Mouse (Mus musculus) cerebellum, postnatal 14 days (tissue): ENCODE results near the gene Hace1.
A peak's percentile ranks its signal among the peaks of the same experiment; 100 is the strongest.
"Not testable (repeated sequence)": the region's sequence is repeated elsewhere in the genome, so short reads cannot be mapped to it uniquely, and the experiment has no call there.

ENCODE experiments used
- DNase-seq, 2 experiments: peaks; one replicate each; pipeline ENCODE4 v3.0.0; 2021; ENCODE audit warnings: mixed read lengths in 2 of 2

The Hace1 gene

GRCm38 (mm10) chr10:45577731-45578297, at the start of gene Hace1:
TSS of gene Hace1 (plus strand) at chr10:45577829.
- peak; percentile 90 to 92 for DNase-seq

DNA sequence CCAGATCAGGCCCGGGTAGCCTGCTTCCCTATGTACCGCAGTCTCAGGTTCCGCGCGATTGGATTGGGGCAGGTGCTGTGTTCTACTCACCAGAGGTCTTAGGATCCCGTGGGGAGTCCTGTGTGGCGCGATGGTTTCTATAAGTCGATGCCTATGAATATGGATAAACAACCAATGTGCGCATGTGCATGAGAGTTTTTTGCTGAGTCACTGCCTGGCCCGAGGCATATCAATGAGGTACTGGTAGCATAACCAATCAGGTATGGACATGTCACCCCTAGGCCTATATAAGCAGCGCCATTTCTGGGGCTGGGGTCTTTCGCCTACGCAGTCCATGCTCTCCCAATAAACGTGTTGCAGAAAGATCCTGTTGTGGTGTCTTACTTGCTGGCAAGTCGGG, 40.3 kb upstream of the Hace1 start:
- not testable (repeated sequence) for DNase-seq

DNA sequence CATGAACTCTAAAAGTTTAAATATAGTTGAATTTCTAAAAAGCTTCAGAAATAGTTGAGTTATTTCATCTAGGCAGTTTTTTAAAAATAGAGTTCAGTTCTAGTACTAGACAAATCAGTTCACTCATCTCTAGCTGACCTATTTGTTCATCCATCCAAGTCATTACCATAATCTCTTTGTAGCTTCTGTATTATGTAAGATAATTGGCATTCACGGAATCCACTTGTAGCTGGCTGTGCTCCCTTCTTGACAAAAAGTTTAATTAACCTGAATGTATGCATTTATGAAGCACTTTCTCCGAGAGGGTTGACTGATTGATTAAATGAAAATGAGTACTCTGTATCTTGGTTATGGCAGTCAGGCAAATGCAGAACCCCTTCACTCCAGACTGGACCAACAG, 34.9 kb upstream of the Hace1 start:
- no peak for DNase-seq

GRCm38 (mm10) chr10:45546799-45547198, 30.8 kb upstream of the Hace1 start:
- DNase-seq, result peak; percentile 1 to 2

DNA sequence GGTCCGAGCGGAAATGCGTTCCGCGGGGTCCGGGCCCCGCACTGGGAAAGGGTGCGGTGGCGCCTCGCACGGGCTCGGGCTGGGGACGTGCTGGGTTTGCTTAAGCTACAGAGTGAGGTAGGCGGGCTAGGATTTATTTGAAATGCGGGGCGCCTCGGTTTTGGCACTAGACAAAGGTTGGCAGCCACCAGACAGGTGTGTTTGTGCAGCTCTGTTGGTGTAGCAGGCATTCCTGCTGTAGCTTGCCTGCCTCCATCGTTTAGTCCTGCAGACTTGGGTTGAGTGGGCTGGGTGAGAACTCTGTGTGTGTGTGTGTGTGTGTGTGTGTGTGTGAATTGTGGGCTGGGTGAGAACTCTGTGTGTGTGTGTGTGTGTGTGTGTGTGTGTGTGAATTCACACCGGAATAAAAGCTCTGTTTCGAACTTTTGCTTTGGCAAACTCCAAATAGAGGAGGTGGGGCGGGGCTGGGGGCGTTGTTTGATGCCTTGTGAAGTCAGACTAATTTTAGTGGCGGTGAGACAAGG, 731 bp downstream of the Hace1 start:
- DNase-seq, result peak in 1 of 2 experiments; percentile 66

- DNase-seq, result no peak
These were observed 5.7 kb downstream of the Hace1 start for GRCm38 (mm10) chr10:45583310-45583709.

DNA sequence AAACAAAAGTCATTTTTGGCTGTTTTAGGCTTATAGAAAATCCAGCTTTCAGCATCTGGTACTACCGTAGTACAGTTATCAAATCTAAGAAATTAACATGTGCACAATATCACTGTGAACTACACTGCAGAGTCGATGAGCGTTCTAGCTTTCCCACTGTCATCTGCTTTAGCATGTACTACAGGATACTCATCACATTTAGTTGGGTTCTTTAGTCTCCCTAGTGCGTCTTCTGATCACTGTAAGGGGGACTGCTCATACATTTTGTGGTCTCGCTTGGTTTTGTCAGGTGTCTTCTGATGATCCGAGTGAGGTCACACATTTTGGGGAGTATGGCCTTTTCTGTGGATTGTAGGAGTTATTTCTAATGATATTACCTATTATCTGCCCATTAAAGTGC, 6.2 kb downstream of the Hace1 start:
- DNase-seq, result no peak

- DNase-seq, result no peak
These were observed 6.9 kb downstream of the Hace1 start for GRCm38 (mm10) chr10:45584311-45585102.

DNA sequence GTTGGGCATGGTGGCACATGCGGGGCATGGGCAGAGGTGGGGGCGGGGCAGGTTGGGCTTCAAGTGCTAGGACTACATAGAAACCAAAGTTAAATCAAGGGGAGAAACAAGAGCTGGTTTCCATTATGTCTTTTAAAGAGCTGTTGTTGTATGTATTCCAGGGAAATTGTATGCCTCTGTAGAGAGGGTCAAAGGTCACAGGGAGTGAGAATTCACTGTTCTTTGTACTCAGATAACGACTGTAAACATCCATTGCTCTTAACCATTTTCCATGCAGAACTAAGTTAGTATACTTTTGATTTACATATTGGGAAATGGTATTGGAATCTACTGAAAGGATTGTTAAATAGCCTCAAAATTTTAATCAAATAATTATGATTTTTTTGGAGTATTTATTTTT, 28.2 kb downstream of the Hace1 start:
- no peak for DNase-seq

DNA sequence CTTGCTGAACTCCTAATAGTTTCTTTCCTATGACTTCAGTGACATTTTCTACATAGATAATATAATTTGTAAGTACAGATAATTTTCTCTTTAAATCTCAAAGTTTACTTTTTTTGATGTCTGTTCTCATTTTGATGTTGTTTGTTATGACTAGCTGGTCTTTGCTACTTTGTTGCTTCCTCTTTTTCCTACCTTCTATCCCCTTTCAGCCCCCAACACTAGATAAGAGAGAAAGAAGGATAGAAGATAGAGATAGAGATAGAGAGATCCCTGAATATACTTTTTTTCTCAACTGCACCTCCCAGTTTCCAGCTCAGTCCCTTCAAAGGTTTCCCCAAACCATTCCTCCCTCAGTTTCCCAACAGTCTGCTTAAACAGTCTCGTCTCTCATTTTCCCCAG, 33.1 kb downstream of the Hace1 start:
- DNase-seq, result no peak

DNA sequence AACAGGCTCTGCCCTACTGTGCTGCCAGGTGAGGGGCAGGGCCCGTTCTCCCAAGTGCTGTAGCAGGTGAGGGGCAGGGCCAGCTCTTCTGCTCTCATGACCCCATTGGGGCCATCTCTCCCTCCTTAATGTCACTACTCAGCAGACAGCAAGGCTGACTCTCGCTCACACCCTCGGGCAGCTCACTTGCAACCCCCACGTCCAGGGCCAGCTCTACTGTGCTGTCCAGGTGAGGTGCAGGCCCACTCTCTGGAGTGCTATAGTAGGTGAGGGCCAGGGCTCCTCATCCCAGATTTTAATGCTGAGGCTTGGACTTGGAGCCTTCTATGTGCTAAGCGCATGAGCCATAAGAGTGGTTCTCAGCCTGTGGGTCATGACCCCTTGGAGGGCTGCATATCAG, 38.4 kb downstream of the Hace1 start:
- no peak for DNase-seq

DNA sequence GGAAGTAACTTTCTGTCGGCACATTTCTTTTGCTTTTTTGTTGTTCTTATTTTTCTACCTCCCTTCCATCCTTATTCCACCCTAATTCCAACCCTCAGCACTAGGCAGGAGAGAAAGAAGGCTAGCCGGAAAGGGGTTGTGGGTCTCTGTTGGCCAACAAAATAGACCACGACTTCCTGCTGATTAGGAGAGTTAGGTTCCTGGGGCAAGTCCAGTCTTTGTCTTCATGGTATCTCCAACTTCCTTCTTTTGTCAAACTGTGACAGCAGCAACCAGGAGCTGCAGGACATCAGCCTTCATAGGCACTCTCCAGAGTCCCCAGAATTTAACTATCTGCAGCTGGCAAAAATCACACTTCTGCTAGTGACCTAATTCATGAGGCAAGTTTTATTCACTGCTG, 41.4 kb downstream of the Hace1 start:
- DNase-seq, result no peak

DNA sequence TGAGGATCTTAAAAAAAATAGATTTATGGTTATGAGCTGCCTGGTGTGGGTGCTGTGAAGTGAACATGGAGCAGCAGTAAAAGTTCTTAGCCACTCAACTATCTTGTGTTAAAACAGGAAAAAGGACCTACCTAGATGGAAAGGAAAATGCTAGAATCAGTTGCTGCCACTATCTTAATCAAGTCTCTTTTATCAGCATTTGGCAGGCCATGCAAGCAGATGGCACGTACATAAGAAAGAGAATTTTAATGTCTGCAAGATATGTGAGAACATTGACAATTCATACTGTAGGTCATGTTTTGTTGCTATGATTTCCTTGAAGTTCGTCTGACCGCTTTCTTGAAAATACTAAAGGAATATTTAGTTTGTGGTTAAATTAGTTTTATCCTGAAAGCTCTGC, 54.4 kb downstream of the Hace1 start:
- DNase-seq, result no peak

GRCm38 (mm10) chr10:45632641-45633040, 55.0 kb downstream of the Hace1 start:
- peak; percentile 6 to 18 for DNase-seq

DNA sequence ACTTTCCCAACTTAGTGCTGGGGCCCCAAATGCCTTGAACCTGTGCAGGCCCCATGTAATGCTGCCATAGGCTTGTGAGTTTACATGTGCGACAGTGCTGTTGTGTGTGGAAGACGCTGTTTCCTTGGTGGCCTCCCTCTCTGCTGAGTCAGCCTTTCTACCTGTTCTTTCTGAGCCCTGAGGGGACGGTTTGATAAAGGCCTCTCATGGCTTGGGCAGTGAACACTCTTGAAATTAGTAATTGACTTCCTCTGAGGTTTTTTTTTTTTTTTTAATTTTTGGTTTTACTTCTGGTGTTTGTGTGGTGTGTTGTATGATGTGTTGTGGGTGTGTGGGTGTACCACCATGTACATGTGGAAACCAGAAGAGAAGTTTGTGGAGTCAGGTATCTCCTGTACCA, 57.6 kb downstream of the Hace1 start:
- no peak for DNase-seq

- no peak for DNase-seq
These were observed 62.1 kb downstream of the Hace1 start for GRCm38 (mm10) chr10:45639762-45640161.

- DNase-seq, result no peak
These were observed 76.4 kb downstream of the Hace1 start for GRCm38 (mm10) chr10:45654026-45654425.

DNA sequence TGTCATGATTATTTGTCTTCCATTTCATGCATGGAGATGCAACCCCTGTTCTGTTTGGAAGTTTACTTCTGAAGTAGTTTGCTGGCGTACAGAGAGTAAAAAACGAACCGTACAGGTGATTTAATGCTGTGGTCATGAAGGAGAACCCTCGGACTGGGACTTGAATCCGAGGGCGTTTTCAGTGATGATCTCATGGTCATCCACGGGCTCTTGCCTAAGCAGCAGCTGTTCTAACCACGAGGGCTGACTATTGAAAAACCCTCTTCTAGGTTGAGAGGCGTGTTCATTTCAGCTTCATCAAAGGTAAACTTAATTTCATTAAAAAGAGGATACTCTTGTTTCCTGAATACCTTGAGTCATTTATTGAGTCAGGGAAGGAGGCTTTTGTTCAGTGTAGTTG, 84.4 kb downstream of the Hace1 start:
- no peak for DNase-seq

- no peak for DNase-seq
These were observed 90.6 kb downstream of the Hace1 start for GRCm38 (mm10) chr10:45668266-45668665.

DNA sequence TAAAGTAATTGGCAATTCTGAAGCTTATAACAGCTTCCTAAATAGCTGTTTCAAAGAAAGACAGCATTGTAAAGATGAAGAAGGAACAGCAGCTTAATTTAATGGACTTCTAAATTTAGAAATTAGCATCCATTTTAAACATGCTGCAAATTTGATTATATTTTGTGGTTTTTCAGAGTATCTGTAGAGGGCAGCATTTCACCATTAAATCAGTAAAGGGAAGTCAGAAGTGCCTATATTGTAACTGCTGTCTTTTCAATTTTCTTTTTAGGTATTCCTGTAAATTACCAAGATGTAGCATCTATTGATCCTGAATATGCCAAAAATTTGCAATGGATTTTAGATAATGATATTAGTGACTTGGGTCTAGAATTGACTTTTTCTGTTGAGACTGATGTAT, 99.2 kb downstream of the Hace1 start:
- peak in 1 of 2 experiments; percentile 22 for DNase-seq

- DNase-seq, result no peak
These were observed 108.6 kb downstream of the Hace1 start for GRCm38 (mm10) chr10:45686191-45686590.

- peak in 1 of 2 experiments; percentile 52 for DNase-seq
These were observed 117.3 kb downstream of the Hace1 start for GRCm38 (mm10) chr10:45694931-45695330.

DNA sequence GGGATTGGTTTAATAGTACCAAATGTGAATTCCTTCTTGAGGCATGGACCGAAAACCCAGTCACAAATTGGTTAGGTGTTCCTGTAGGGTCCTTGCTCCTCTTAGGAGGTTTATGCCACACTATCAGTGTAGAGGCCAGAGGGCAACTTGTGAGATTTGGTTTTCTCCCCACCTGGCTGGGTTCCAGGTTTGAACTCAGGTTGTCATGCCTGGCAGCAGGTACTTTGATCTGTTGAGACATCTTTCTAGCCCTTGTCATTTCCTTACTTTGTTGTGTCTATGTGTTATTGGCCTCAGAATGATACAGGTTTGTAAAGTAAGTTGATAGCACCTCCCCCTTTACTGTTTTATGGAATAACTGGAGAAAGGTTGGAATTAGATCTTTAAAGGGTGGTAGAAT, 117.9 kb downstream of the Hace1 start:
- DNase-seq, result peak in 1 of 2 experiments; percentile 10

DNA sequence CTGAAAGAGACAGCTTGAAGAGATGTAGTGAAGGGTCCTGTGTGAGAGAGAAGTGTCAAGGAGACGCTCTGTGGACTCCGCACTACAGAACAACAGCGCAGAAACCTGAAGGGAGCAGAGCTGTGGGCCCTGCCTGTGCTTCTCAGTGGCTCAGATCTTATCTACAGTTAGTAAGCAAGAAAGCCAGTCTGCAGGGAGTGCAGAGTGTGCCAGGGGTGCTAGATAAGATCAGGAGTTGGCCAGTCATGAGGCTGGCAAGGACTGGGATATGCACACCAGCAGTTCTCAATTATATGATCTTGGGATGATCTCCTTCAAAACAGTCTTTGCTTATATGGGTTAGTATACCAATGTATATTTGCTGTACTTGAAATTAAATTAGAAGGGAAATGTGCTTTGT, 121.3 kb downstream of the Hace1 start:
- peak in 1 of 2 experiments; percentile 13 for DNase-seq
